Mouse (Mus musculus): Measurements from ENCODE around the gene Tap1. TPM values are rescaled to one million over a fixed set of nuclear protein-coding genes. Genes with fewer than 3 reads are reported as not detected.

The Tap1 gene
- polyA plus RNA-seq, 1 experiment from 2014 or later = 0.60 TPM

DNA sequence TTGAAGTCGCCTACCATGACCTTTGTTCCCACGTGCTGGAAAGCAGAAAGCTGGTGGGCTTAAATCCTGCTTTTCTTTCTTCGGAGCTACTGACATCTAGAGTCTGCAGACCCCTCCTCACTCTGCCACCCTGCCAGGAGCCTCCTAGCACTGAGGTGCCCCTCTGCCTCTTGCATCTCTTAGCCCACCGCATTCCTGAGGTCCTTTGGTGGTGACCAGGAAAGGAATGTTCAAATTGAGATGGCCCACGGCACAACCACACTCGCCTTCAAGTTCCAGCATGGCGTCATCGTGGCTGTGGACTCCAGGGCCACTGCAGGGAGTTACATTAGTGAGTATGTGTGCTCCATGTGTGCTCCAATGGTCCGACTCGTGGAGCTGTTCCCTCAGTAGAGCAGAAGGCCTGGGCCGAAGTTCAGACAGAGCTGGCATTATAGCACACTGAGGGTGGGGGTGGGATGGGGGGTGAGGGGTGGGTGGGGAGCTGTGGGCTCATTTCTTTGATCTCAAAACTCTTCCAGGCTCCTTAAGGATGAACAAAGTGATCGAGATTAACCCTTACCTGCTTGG is 11.8 kb downstream of the Tap1 start:
- peaks cover 17% of the 10 kb centered on the region for H3K4me1 ChIP-seq (replicated peaks)
- no peak for ATAC-seq (ENCODE audit: low read depth)
- H3K27me3 ChIP-seq = peaks cover 89% of the 10 kb centered on the region

GRCm38 (mm10) chr17:34200047-34200446 is 12.7 kb downstream of the Tap1 start:
- Histone ChIP-seq H3K36me3 (no peaks in the 10 kb centered on the region), H3K4me3 (no peak overlapping the region), H3K27ac (replicated peaks) (no peak overlapping the region), H3K4me2 (no peak overlapping the region), H3K4me1 (replicated peaks) (peaks cover 22% of the 10 kb centered on the region), H3K27me3 (peaks cover 84% of the 10 kb centered on the region), H3K9me3 (no peaks in the 10 kb centered on the region), H3K9ac (no peak overlapping the region)
- ATAC-seq (ENCODE audit: low read depth) = no peak
- WGBS = 86% methylated on average over 10 of the region's 10 CpGs

More for the DNA sequence above, 11.8 kb downstream of the Tap1 start:
- Histone ChIP-seq H3K36me3 (no peaks in the 10 kb centered on the region), H3K4me2 (no peak overlapping the region), H3K9me3 (no peaks in the 10 kb centered on the region), H3K27ac (replicated peaks) (no peak overlapping the region), H3K9ac (no peak overlapping the region), H3K4me3 (no peak overlapping the region)
- WGBS = 65% methylated on average over 12 of the region's 12 CpGs

DNA sequence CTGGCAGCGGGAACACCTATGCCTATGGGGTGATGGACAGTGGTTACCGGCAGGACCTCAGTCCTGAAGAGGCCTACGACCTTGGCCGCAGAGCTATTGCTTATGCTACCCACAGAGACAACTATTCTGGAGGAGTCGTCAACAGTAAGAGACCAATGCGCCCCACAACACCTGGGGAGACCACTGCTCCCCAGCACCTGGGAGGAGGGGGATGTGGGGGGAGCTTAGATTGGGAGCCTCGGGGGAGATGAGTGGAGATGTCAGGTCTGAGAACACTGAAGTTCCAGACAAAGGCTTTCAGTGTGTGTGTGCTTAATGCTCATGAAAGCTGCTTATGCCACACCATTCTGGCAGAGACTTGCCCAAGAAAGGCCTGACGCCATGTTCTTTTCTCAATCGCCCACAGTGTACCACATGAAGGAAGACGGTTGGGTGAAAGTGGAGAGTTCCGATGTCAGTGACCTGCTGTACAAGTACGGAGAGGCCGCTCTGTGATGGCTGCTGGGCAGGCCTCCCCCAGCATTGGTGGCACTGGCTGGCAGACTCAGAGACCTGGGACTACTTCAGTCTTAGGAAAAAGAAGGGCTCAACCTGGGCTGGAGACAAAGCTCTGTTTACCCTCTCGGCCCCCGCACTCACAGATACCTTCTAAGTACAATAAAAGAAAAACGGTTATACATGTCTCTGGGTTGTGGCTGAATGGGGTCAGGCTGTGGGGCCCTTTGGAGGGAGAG is 13.6 kb downstream of the Tap1 start:
- 91% methylated on average over 16 of the region's 16 CpGs for WGBS
- H3K9ac ChIP-seq = no peak overlapping the region
- H3K27me3 ChIP-seq = peaks cover 84% of the 10 kb centered on the region
- H3K27ac ChIP-seq (replicated peaks) = no peak overlapping the region
- H3K9me3 ChIP-seq = no peaks in the 10 kb centered on the region
- no peak for ATAC-seq (ENCODE audit: low read depth)
- H3K4me1 ChIP-seq (replicated peaks) = peaks cover 27% of the 10 kb centered on the region
- H3K4me2 ChIP-seq = no peak overlapping the region
- H3K4me3 ChIP-seq = no peak overlapping the region
- no peaks in the 10 kb centered on the region for H3K36me3 ChIP-seq

DNA sequence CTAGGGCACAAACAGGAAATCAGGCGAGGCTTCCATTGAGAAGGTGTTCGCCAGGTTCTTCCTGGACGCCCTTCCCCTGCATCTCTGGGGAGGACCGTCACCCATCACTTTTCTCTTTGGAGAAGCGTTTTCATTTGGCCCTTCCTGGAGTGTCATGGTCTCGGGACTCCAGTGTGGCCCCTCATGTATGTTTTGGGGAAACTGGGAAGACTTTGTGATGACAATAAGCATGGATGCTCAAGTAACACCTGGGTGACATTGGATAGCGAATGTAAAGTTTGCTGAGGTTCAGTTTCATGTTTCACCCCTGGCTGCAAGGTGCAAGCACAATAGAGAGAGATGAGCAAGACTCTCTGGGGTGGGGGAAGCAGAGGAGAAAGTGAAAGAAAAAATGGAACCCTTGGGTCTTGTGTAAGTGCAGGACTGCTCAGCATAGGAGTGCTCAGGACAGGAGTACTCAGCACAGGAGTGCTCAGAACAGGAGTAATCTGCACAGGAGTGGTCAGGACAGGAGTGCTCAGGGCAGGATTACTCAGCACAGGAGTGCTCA is 14.2 kb downstream of the Tap1 start:
- no peaks in the 10 kb centered on the region for H3K9me3 ChIP-seq
- ATAC-seq (ENCODE audit: low read depth) = no peak
- peaks cover 27% of the 10 kb centered on the region for H3K4me1 ChIP-seq (replicated peaks)
- H3K4me2 ChIP-seq = no peak overlapping the region
- H3K4me3 ChIP-seq = no peak overlapping the region
- 72% methylated on average over 7 of the region's 7 CpGs for WGBS
- no peak overlapping the region for H3K27ac ChIP-seq (replicated peaks)
- no peaks in the 10 kb centered on the region for H3K36me3 ChIP-seq
- H3K9ac ChIP-seq = no peak overlapping the region
- H3K27me3 ChIP-seq = peaks cover 84% of the 10 kb centered on the region

DNA sequence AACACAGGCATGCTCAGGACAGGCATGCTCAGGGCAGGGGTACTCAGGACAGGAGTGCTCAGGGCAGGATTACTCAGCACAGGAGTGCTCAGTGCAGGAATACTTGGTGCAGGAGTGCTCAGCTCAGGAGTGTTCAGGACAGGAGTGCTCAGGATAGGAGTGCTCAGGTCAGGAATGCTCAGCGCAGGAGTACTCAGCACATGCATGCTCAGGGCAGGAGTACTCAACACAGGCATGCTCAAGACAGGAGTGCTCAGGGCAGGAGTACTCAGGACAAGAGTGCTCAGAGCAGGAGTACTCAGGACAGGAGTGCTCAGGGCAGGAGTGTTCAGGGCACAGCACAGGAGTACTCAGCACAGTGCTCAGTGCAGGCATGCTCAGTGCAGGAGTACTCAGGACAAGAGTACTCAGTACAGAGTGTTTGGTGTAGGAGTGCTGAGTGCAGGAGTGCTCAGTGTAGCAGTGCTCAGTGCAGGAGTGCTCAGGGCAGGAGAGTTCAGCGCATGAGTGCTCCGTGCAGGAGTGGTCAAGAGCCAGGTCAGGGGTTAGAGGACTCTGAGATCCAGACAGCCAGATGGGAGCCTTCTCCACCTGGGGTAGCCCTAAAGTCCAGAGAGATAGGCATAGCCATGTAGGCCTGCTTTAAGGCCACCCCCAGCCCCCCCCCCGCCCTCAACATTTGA is 15.5 kb downstream of the Tap1 start:
- Histone ChIP-seq H3K4me2 (no peak overlapping the region), H3K27me3 (peaks cover 80% of the 10 kb centered on the region), H3K9ac (no peak overlapping the region), H3K4me1 (replicated peaks) (peaks cover 17% of the 10 kb centered on the region), H3K9me3 (no peaks in the 10 kb centered on the region), H3K36me3 (no peaks in the 10 kb centered on the region), H3K27ac (replicated peaks) (no peak overlapping the region), H3K4me3 (no peak overlapping the region)
- WGBS = 82% methylated on average over 4 of the region's 4 CpGs
- ATAC-seq (ENCODE audit: low read depth) = no peak

DNA sequence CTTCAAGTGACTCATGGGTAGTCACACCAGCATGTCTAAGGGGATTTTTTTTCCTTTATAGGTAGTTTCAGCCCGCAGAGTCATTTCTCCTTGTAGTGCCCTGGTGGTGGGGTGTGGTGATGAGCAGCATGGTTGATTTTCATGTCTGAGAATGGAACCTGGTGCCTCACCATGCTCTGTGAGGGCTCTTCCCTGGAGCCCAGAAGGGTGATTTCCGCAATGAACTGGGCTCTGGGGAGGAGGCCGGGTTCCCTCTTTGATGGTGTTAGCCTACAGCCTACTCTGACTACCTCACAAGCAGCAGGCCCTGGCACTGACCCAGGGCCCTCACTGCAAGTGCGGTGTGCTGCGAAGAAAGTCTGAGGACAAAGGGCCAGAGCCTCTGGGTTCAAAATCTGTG is 16.1 kb downstream of the Tap1 start, which contains the start of gene Tap2:
Gene Tap2 (plus strand): TSS at position 84 of the 400 bp plus-strand sequence.
- Histone ChIP-seq H3K9me3 (no peaks in the 10 kb centered on the region), H3K27me3 (peaks cover 78% of the 10 kb centered on the region)
- 59% methylated on average over 5 of the region's 5 CpGs for WGBS

GRCm38 (mm10) chr17:34204303-34205010 is 17.1 kb downstream of the Tap1 start:
- Histone ChIP-seq H3K4me1 (replicated peaks) (peaks cover 11% of the 10 kb centered on the region), H3K36me3 (no peaks in the 10 kb centered on the region), H3K4me3 (peak overlapping the region; percentile 60), H3K9me3 (no peaks in the 10 kb centered on the region), H3K27me3 (peaks cover 78% of the 10 kb centered on the region), H3K9ac (peak overlapping the region; percentile 72), H3K4me2 (peak overlapping the region; percentile 85), H3K27ac (replicated peaks) (no peak overlapping the region)
- WGBS = under 1% methylated on average over 44 of the region's 44 CpGs
- ATAC-seq (ENCODE audit: low read depth) = peak; percentile 51; the same call in 1 of the 2 replicates

More for the DNA sequence above, 16.1 kb downstream of the Tap1 start, which contains the start of gene Tap2:
- Histone ChIP-seq H3K27ac (replicated peaks) (no peak within 1 kb of the TSS), H3K9ac (peak within 1 kb of the TSS; percentile 72), H3K4me3 (peak within 1 kb of the TSS; percentile 60), H3K4me1 (replicated peaks) (peaks cover 11% of the 10 kb centered on the region), H3K36me3 (no peaks in the 10 kb centered on the region), H3K4me2 (peak within 1 kb of the TSS; percentile 85)
- ATAC-seq (ENCODE audit: low read depth) = no peak

GRCm38 (mm10) chr17:34205021-34205745 is 17.8 kb downstream of the Tap1 start:
- H3K4me1 ChIP-seq (replicated peaks) = peaks cover 11% of the 10 kb centered on the region
- 13% methylated on average over 18 of the region's 18 CpGs for WGBS
- H3K9me3 ChIP-seq = no peaks in the 10 kb centered on the region
- 0 out of 2 replicates have a peak, but pooled peaks have one; percentile 17 for ATAC-seq (ENCODE audit: low read depth)
- peaks cover 77% of the 10 kb centered on the region for H3K27me3 ChIP-seq
- peak overlapping the region; percentile 60 for H3K4me3 ChIP-seq
- H3K27ac ChIP-seq (replicated peaks) = no peak overlapping the region
- peak overlapping the region; percentile 72 for H3K9ac ChIP-seq
- H3K36me3 ChIP-seq = no peaks in the 10 kb centered on the region
- H3K4me2 ChIP-seq = peak overlapping the region; percentile 85

DNA sequence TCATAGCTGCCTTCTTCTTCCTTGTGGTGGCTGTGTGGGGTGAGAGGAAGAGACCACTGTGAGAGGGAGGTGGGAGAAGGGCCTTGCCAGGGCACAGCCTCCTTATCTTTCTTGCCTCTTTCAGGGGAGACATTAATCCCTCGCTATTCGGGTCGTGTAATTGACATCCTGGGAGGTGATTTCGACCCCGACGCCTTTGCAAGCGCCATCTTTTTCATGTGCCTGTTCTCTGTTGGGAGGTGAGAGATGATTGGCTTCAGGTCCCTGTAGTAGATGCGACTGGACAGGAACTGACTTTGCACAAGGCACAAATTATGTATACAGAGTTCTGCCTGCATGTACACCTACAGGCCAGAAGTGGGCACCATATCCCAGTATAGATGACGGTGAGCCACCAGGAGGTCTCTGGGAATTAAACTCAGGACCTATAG is 18.4 kb downstream of the Tap1 start:
- Histone ChIP-seq H3K27ac (replicated peaks) (no peak overlapping the region), H3K27me3 (peaks cover 78% of the 10 kb centered on the region), H3K4me1 (replicated peaks) (peaks cover 11% of the 10 kb centered on the region), H3K9me3 (no peaks in the 10 kb centered on the region), H3K4me2 (peak overlapping the region; percentile 85; the same call in 1 of the 2 replicates), H3K36me3 (no peaks in the 10 kb centered on the region), H3K9ac (no peak overlapping the region), H3K4me3 (no peak overlapping the region)
- 22% methylated on average over 9 of the region's 9 CpGs for WGBS
- ATAC-seq (ENCODE audit: low read depth) = no peak

DNA sequence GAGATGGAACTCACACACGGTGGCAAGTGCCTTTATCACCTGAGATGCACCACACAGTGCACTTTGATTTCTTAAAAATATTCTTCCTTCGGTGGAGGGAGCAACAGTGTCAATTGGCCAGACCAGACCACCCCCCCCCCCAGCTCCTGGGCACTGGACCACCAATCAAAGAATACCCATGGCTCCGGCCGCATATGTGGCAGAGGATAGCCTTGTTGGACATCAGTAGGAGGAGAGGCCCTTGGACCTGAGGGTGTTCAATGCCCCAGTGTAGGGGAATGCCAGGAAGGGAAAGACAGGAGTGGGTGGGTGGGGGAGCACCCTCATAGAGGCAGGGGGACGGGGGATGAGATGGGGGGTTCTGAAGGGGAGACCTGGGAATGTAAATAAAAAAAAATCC is 19.4 kb downstream of the Tap1 start:
- no peak for ATAC-seq (ENCODE audit: low read depth)
- no peak overlapping the region for H3K27ac ChIP-seq (replicated peaks)
- H3K27me3 ChIP-seq = peaks cover 78% of the 10 kb centered on the region
- H3K36me3 ChIP-seq = no peaks in the 10 kb centered on the region
- H3K9ac ChIP-seq = no peak overlapping the region
- H3K4me2 ChIP-seq = no peak overlapping the region
- no peaks in the 10 kb centered on the region for H3K9me3 ChIP-seq
- no peak overlapping the region for H3K4me3 ChIP-seq
- peaks cover 11% of the 10 kb centered on the region for H3K4me1 ChIP-seq (replicated peaks)
- 85% methylated on average over 5 of the region's 5 CpGs for WGBS

- no peaks in the 10 kb centered on the region for H3K36me3 ChIP-seq
- H3K27ac ChIP-seq (replicated peaks) = no peak overlapping the region
- H3K4me1 ChIP-seq (replicated peaks) = peaks cover 11% of the 10 kb centered on the region
- no peak for ATAC-seq (ENCODE audit: low read depth)
- H3K9me3 ChIP-seq = no peaks in the 10 kb centered on the region
- peaks cover 83% of the 10 kb centered on the region for H3K27me3 ChIP-seq
- no peak overlapping the region for H3K4me2 ChIP-seq
- no peak overlapping the region for H3K4me3 ChIP-seq
- WGBS = 66% methylated on average over 3 of the region's 3 CpGs
- no peak overlapping the region for H3K9ac ChIP-seq
These were observed 20.1 kb downstream of the Tap1 start for GRCm38 (mm10) chr17:34207456-34207855.
